Mouse (Mus musculus) ES-Bruce4 (cell line): ENCODE data around the gene Khdc4. TPM values are rescaled to one million over a fixed set of nuclear protein-coding genes. Genes with fewer than 3 reads are reported as not detected.

Experiments used
- H3K27ac ChIP-seq: 2 replicates; pipeline ENCODE4 v1.5.1; 2012; ENCODE audit warnings: low read length, inconsistent platforms; ENCODE audit not compliant: insufficient read depth
- H3K27me3 ChIP-seq: 2 replicates; pipeline ENCODE4 v1.6.1; 2012; ENCODE audit warnings: mild to moderate bottlenecking, low read length, inconsistent platforms; ENCODE audit not compliant: control insufficient read depth, poor library complexity, insufficient read depth, severe bottlenecking
- H3K36me3 ChIP-seq: 2 replicates; pipeline ENCODE4 v1.6.1; 2012; ENCODE audit warnings: inconsistent platforms, mild to moderate bottlenecking, low read length, moderate library complexity; ENCODE audit not compliant: control insufficient read depth, poor library complexity, insufficient read depth, severe bottlenecking
- H3K4me1 ChIP-seq: one replicate; pipeline ENCODE4 v1.8.1; 2011; ENCODE audit warnings: low read length; ENCODE audit not compliant: control insufficient read depth, insufficient read depth
- H3K4me3 ChIP-seq: 2 replicates; pipeline ENCODE4 v1.5.1; 2011; ENCODE audit warnings: low read depth, mild to moderate bottlenecking, low read length
- H3K9ac ChIP-seq: 2 replicates; pipeline ENCODE4 v1.6.1; 2012; ENCODE audit warnings: low read depth, mild to moderate bottlenecking, inconsistent platforms; ENCODE audit not compliant: poor library complexity, severe bottlenecking
- H3K9me3 ChIP-seq: replicated peaks from 2 replicates; pipeline ENCODE4 v1.6.1; 2012; ENCODE audit warnings: mild to moderate bottlenecking, low read length, inconsistent platforms; ENCODE audit not compliant: control insufficient read depth, poor library complexity, insufficient read depth, severe bottlenecking
- CTCF ChIP-seq: IDR thresholded peaks from one replicate; pipeline ENCODE4 v1.8.1; 2011; ENCODE audit warnings: low read depth, low read length
- EP300 ChIP-seq: IDR thresholded peaks from 2 replicates; pipeline ENCODE4 v1.6.1; 2011; ENCODE audit warnings: low read depth, low read length; ENCODE audit not compliant: insufficient read depth
- POLR2A ChIP-seq: IDR thresholded peaks from one replicate; pipeline ENCODE4 v1.8.1; 2011; ENCODE audit warnings: low read length; ENCODE audit not compliant: insufficient read depth
- polyA plus RNA-seq: library from polyadenylated mRNA; stranded (reverse); fragments of >200 nt; gene quantifications from 2 replicates; pipeline ENCODE4 v1.2.4, GENCODE M21; 2011; ENCODE audit warnings: low read depth; ENCODE audit not compliant: missing spikeins, insufficient read depth, insufficient read length

Khdc4 gene
- polyA plus RNA-seq, 1 experiment: 72.7 TPM

GRCm38 (mm10) chr3:88740147-88740546 lies 54.5 kb downstream of the Khdc4 start:
- no peaks in the 10 kb centered on the region for H3K36me3 ChIP-seq
- H3K27ac ChIP-seq: no peak overlapping the region
- H3K9me3 ChIP-seq: peaks cover 4% of the 10 kb centered on the region; the same call in 1 of the 2 replicates
- no peaks in the 10 kb centered on the region for H3K4me1 ChIP-seq
- no peak overlapping the region for H3K4me3 ChIP-seq
- H3K27me3 ChIP-seq: no peaks in the 10 kb centered on the region
- TF ChIP-seq EP300 (no peak), CTCF (no peak), POLR2A (no peak)
- no peak overlapping the region for H3K9ac ChIP-seq

- no peak overlapping the region for H3K4me3 ChIP-seq
- no peak overlapping the region for H3K27ac ChIP-seq
- peaks cover 4% of the 10 kb centered on the region; the same call in 1 of the 2 replicates for H3K9me3 ChIP-seq
- H3K9ac ChIP-seq: no peak overlapping the region
- H3K27me3 ChIP-seq: no peaks in the 10 kb centered on the region
- 0 out of 2 replicates have a peak, but pooled peaks cover 3% of the 10 kb centered on the region for H3K36me3 ChIP-seq
- H3K4me1 ChIP-seq: peaks cover 2% of the 10 kb centered on the region
- TF ChIP-seq CTCF (no peak), POLR2A (no peak), EP300 (no peak)
Observed at GRCm38 (mm10) chr3:88745534-88745933, 59.9 kb downstream of the Khdc4 start.

GRCm38 (mm10) chr3:88746139-88746870 lies 60.7 kb downstream of the Khdc4 start:
- H3K9me3 ChIP-seq: peaks cover 4% of the 10 kb centered on the region; the same call in 1 of the 2 replicates
- 0 out of 2 replicates have a peak, but pooled peaks cover 3% of the 10 kb centered on the region for H3K36me3 ChIP-seq
- no peak overlapping the region for H3K27ac ChIP-seq
- H3K4me1 ChIP-seq: peaks cover 2% of the 10 kb centered on the region
- H3K4me3 ChIP-seq: no peak overlapping the region
- no peaks in the 10 kb centered on the region for H3K27me3 ChIP-seq
- no peak for TF ChIP-seq POLR2A
- no peak for TF ChIP-seq EP300
- no peak for TF ChIP-seq CTCF
- H3K9ac ChIP-seq: no peak overlapping the region

- H3K36me3 ChIP-seq: 0 out of 2 replicates have a peak, but pooled peaks cover 3% of the 10 kb centered on the region
- peaks cover 2% of the 10 kb centered on the region for H3K4me1 ChIP-seq
- H3K27me3 ChIP-seq: no peaks in the 10 kb centered on the region
- no peak overlapping the region for H3K4me3 ChIP-seq
- H3K9ac ChIP-seq: no peak overlapping the region
- H3K27ac ChIP-seq: no peak overlapping the region
- peaks cover 4% of the 10 kb centered on the region; the same call in 1 of the 2 replicates for H3K9me3 ChIP-seq
- TF ChIP-seq CTCF (no peak), POLR2A (no peak), EP300 (no peak)
Observed at GRCm38 (mm10) chr3:88746871-88747231, 61.2 kb downstream of the Khdc4 start.

GRCm38 (mm10) chr3:88754283-88754682 lies 68.7 kb downstream of the Khdc4 start:
- Histone ChIP-seq H3K9ac (peak overlapping the region; percentile 23; the same call in 1 of the 2 replicates), H3K4me3 (no peak overlapping the region), H3K9me3 (no peaks in the 10 kb centered on the region), H3K27ac (peak overlapping the region; percentile 75; the same call in 1 of the 2 replicates), H3K36me3 (no peaks in the 10 kb centered on the region), H3K4me1 (peaks cover 2% of the 10 kb centered on the region), H3K27me3 (no peaks in the 10 kb centered on the region)
- TF ChIP-seq EP300 (no peak), CTCF (peak; percentile 28), POLR2A (no peak)

GRCm38 (mm10) chr3:88755541-88755940 lies 69.9 kb downstream of the Khdc4 start:
- Histone ChIP-seq H3K36me3 (no peaks in the 10 kb centered on the region), H3K9me3 (no peaks in the 10 kb centered on the region), H3K9ac (no peak overlapping the region), H3K4me3 (no peak overlapping the region), H3K4me1 (peaks cover 2% of the 10 kb centered on the region), H3K27me3 (no peaks in the 10 kb centered on the region), H3K27ac (no peak overlapping the region)
- TF ChIP-seq EP300 (no peak), CTCF (no peak), POLR2A (no peak)
